Mouse (Mus musculus) mouse embryonic stem cell (cell line): ENCODE results near the gene Tmem256.

Experiments
- in situ Hi-C, 2 experiments: fragments of 300-500 bp; cut with MboI; formaldehyde crosslinking; loops; 1 replicate in 1 of 2; 3 replicates in 1 of 2; pipeline ENCODE4 v1.14.3; 2019 to 2020; ENCODE audit warnings: low sequenced_read_pairs in 2 of 2, low pct_unique_long_range_greater_than_20kb in 1 of 2, mixed read lengths in 1 of 2; ENCODE audit not compliant: unreplicated experiment in 1 of 2

Gene Tmem256

DNA sequence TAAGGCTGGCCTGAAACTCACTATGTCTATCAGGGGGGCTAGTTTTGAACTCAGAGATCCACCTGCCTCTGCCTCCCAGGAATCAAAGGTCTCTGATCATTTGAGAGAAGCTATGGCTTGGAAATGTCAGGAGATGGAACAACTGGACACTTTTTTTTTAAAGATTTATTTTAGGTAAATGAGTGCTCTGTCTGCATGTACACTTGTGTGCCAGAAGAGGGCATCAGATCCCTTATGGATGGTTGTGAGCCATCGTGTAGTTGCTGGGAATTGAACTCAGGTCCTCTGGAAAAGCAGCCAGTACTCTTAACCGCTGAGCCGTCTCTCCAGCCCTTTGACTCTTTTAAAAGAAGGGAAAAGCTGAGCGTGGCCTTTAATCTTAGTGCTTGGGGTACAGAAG lies 31.9 kb upstream of the Tmem256 start:
- in situ Hi-C loops = loop anchor here in 1 of 2 experiments (5.0 kb wide), 1 partner anchor 71 kb away; the partner anchor contains the start of gene Tmem95

- in situ Hi-C loops = loop anchor here in 1 of 2 experiments (5.0 kb wide), 1 partner anchor 70 kb away; the partner anchor contains the start of gene Tmem95
Observed at GRCm38 (mm10) chr11:69807641-69808040, 30.7 kb upstream of the Tmem256 start.

DNA sequence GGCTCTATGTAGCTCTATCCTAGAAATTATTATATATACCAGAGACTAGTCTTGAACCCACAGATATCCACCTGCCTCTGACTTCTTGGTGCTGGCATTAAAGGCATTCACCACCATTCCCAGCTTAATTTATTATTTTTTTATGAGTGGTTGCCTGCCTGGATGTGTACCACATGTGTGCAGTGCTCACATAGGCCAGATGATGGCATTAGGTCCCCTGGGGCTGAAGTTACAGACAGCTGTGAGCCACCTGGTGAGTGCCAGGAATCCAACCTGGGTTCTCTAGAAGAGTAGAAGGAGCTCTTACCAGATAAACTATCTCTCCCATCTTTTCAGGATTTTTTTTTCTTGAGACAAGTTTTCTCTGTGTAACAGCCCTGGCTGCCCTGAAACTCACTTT lies 28.0 kb upstream of the Tmem256 start:
- in situ Hi-C loops = loop anchor here in 1 of 2 experiments (10.0 kb wide), 1 partner anchor 65 kb away; the partner anchor contains the start of gene Tmem95

- in situ Hi-C loops = loop anchor here in 1 of 2 experiments (10.0 kb wide), 1 partner anchor 60 kb away; the partner anchor contains the start of gene Tmem95
Observed at GRCm38 (mm10) chr11:69815155-69815554, 23.2 kb upstream of the Tmem256 start, which contains the start of gene Gm39566. Gene Gm39566 (minus strand): TSS chr11:69815298.

DNA sequence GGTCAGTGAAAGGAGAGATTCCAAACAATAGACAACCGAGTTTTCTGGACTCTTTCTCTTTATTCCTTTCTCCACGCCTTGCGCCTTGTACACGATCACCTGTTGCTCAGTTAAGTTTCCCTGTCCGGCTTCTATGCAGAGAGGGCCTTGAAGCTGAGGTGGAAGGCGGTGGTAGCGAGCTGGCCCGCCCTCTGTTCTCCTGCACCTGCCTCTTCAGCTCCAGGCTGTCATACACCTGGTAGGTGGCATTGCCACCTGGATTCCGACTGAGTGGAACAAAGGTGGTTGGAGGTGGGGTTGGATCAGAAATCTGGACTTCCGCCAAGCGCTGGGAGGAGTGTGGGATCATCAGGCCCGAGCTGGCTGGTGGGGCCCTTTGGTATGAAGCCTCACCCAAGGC lies 21.8 kb upstream of the Tmem256 start:
- in situ Hi-C loops = loop anchor here in 1 of 2 experiments (10.0 kb wide), 1 partner anchor 58 kb away; the partner anchor contains the start of gene Tmem95

GRCm38 (mm10) chr11:69818365-69818764 lies 19.9 kb upstream of the Tmem256 start, which contains the start of gene Spem2:
Gene Spem2 (minus strand): TSS chr11:69818465.
- in situ Hi-C loops = loop anchor here in 1 of 2 experiments (10.0 kb wide), 1 partner anchor 56 kb away; the partner anchor contains the start of gene Tmem95

DNA sequence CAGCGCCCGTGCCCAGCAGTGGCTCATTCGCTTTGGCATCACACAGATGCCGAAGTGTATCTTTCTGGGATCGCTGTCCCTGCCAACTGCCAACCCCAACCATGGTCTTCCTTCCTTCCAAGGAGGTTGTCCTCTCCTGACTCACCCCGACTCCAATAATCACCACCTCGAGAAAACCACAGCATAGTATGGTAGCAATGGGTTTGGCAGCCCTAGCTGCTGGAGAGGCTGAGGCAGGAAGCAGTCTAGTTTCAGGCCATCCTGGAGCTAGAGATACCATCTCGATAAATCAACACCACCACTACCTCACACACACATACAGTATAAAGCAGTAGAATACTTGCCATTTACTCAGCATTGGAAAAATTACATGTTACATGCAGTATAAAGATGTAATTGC lies 19.4 kb upstream of the Tmem256 start:
- in situ Hi-C loops = loop anchor here in 1 of 2 experiments (10.0 kb wide), 1 partner anchor 56 kb away; the partner anchor contains the start of gene Tmem95

DNA sequence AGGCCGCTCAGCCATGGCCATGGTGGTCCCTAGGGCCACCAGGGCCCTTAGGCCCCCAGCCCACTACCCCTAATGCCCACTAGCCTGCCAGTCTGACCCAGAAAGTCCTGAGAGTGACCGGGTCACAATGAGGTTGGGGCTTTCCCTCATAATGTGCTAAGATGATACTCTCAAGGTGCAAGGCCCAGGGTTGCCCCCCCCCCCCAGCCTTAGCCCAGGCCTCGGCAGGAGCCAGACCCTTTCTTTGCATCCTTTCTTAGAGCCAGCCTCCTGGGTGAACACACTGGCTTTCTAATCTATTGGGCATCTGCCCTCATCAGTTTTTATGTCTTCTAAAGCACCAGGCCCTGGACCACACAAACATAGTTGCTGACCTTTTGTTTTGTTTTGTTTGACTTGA lies 16.2 kb upstream of the Tmem256 start, which contains the start of gene Spem1:
TSS of gene Spem1 (minus strand) at position 101 of the 400 bp plus-strand sequence.
- in situ Hi-C loops = no loop called here

GRCm38 (mm10) chr11:69823456-69823855 lies 14.9 kb upstream of the Tmem256 start:
- in situ Hi-C loops = no loop called here

- in situ Hi-C loops = no loop called here
Observed at GRCm38 (mm10) chr11:69828832-69829231, 9.5 kb upstream of the Tmem256 start.

DNA sequence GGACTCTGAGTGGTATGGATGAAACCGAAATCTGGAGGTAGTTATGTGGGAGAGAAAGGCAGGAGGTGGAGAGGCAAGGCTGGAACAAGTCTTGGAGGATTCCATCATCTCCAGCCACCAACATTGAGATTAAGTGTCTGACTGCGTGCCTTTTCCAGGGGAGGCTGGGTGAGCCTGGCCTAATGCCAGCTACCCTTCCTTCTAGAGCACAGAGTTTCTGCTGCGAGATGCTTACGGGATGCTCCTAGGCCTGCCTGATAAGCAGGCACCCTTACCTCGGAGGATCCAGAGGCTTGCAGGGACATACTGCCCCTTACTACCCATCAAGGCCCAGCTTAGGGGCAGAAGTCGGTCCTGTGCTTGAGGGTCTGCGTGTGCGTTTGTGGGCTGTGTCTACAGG lies 4.8 kb upstream of the Tmem256 start:
- in situ Hi-C loops = no loop called here

- in situ Hi-C loops = no loop called here
Observed at GRCm38 (mm10) chr11:69834001-69834549, 4.2 kb upstream of the Tmem256 start.

GRCm38 (mm10) chr11:69835326-69835965 lies 2.9 kb upstream of the Tmem256 start:
- in situ Hi-C loops = no loop called here

- in situ Hi-C loops = no loop called here
Observed at GRCm38 (mm10) chr11:69835966-69836335, 2.4 kb upstream of the Tmem256 start.

- in situ Hi-C loops = no loop called here
Observed at GRCm38 (mm10) chr11:69836703-69837576, 1.4 kb upstream of the Tmem256 start.

GRCm38 (mm10) chr11:69837604-69837951 lies 736 bp upstream of the Tmem256 start, which contains the start of gene Nlgn2:
Gene Nlgn2 (minus strand): TSS chr11:69837784.
- in situ Hi-C loops = no loop called here

- in situ Hi-C loops = no loop called here
Observed at GRCm38 (mm10) chr11:69838714-69839104, 395 bp downstream of the Tmem256 start.

- in situ Hi-C loops = no loop called here
Observed at GRCm38 (mm10) chr11:69846198-69846680, 7.9 kb downstream of the Tmem256 start, which contains the start of gene Plscr3. Gene Plscr3 (plus strand): TSS chr11:69846376.
